Mouse (Mus musculus): Measurements from ENCODE around the gene Dao. TPM values are rescaled to one million over a fixed set of nuclear protein-coding genes. Genes with fewer than 3 reads are reported as not detected.

Dao gene
- polyA plus RNA-seq, 1 experiment from 2014 or later: not detected

- DNase-seq (ENCODE audit: low spot score): no peak
- WGBS: 56% methylated on average over 2 of the region's 2 CpGs
- peaks cover 7% of the 10 kb centered on the region; the same call in 1 of the 2 replicates for H3K4me1 ChIP-seq (ENCODE audit: control insufficient read depth, insufficient read depth, low read length)
Observed at GRCm38 (mm10) chr5:113996458-113996857, 7.0 kb upstream of the Dao start.

DNA sequence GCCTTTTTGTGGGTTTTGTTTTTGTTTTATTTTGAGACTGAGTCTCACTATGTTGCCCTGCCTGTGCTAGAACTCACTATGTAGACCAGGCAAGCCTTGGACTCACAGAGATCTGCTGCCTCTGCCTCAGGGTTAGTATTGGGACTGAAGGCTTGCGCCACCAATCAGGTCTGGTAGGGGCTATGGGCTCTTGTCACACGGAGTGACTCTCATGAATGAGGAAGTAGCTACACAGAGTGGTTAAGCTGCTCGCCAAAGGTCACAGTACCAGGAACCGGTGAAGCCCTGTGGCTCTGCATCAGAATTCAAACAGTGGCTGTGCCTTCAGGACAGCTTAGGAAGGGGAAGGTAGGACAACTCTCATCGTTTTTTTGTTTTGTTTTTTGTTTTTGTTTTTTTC is 4.1 kb upstream of the Dao start:
- no peaks in the 10 kb centered on the region for H3K9me3 ChIP-seq (ENCODE audit: control insufficient read depth, low read length)
- no peaks in the 10 kb centered on the region for H3K36me3 ChIP-seq (ENCODE audit: control insufficient read depth, insufficient read depth, low read length)
- no peaks in the 10 kb centered on the region for H3K27me3 ChIP-seq (ENCODE audit: control insufficient read depth, insufficient read depth, low read length)
- no peak overlapping the region for H3K4me2 ChIP-seq (ENCODE audit: low read depth, severe bottlenecking)
- no peak for DNase-seq (ENCODE audit: low spot score)
- H3K9ac ChIP-seq (ENCODE audit: low read length): no peak overlapping the region
- ATAC-seq (ENCODE audit: insufficient number of reproducible peaks, low FRiP score, low TSS enrichment, low read depth): no peak
- no peak overlapping the region for H3K4me3 ChIP-seq (ENCODE audit: low read depth, low read length)
- no peaks in the 10 kb centered on the region; the same call in 1 of the 2 replicates for H3K4me1 ChIP-seq (ENCODE audit: control insufficient read depth, insufficient read depth, low read length)
- WGBS: 69% methylated on average over 5 of the region's 5 CpGs
- H3K27ac ChIP-seq (replicated peaks; ENCODE audit: low read depth, low read length): no peak overlapping the region

More at GRCm38 (mm10) chr5:113996458-113996857, 7.0 kb upstream of the Dao start:
- no peak overlapping the region for H3K27ac ChIP-seq (replicated peaks; ENCODE audit: low read depth, low read length)
- H3K4me2 ChIP-seq (ENCODE audit: low read depth, severe bottlenecking): no peak overlapping the region
- ATAC-seq (ENCODE audit: insufficient number of reproducible peaks, low FRiP score, low TSS enrichment, low read depth): no peak
- H3K36me3 ChIP-seq (ENCODE audit: control insufficient read depth, insufficient read depth, low read length): no peaks in the 10 kb centered on the region
- no peak overlapping the region for H3K9ac ChIP-seq (ENCODE audit: low read length)
- H3K27me3 ChIP-seq (ENCODE audit: control insufficient read depth, insufficient read depth, low read length): no peaks in the 10 kb centered on the region
- H3K4me3 ChIP-seq (ENCODE audit: low read depth, low read length): no peak overlapping the region
- no peaks in the 10 kb centered on the region for H3K9me3 ChIP-seq (ENCODE audit: control insufficient read depth, low read length)

- DNase-seq (ENCODE audit: low spot score) (no peak), ATAC-seq (ENCODE audit: insufficient number of reproducible peaks, low FRiP score, low TSS enrichment, low read depth) (no peak)
- WGBS: 83% methylated on average over 11 of the region's 11 CpGs
- Histone ChIP-seq H3K4me1 (ENCODE audit: control insufficient read depth, insufficient read depth, low read length) (no peaks in the 10 kb centered on the region), H3K9ac (ENCODE audit: low read length) (no peak overlapping the region), H3K27ac (replicated peaks; ENCODE audit: low read depth, low read length) (no peak overlapping the region), H3K9me3 (ENCODE audit: control insufficient read depth, low read length) (no peaks in the 10 kb centered on the region), H3K36me3 (ENCODE audit: control insufficient read depth, insufficient read depth, low read length) (no peaks in the 10 kb centered on the region), H3K27me3 (ENCODE audit: control insufficient read depth, insufficient read depth, low read length) (no peaks in the 10 kb centered on the region), H3K4me3 (ENCODE audit: low read depth, low read length) (no peak overlapping the region), H3K4me2 (ENCODE audit: low read depth, severe bottlenecking) (no peak overlapping the region)
Observed at GRCm38 (mm10) chr5:114004573-114004972, 1.1 kb downstream of the Dao start.

- no peak overlapping the region for H3K27ac ChIP-seq (replicated peaks; ENCODE audit: low read depth, low read length)
- no peaks in the 10 kb centered on the region for H3K4me1 ChIP-seq (ENCODE audit: control insufficient read depth, insufficient read depth, low read length)
- H3K9me3 ChIP-seq (ENCODE audit: control insufficient read depth, low read length): no peaks in the 10 kb centered on the region
- H3K36me3 ChIP-seq (ENCODE audit: control insufficient read depth, insufficient read depth, low read length): no peaks in the 10 kb centered on the region
- H3K4me2 ChIP-seq (ENCODE audit: low read depth, severe bottlenecking): no peak overlapping the region
- no peak overlapping the region for H3K9ac ChIP-seq (ENCODE audit: low read length)
- WGBS: 19% methylated on average over 5 of the region's 5 CpGs
- ATAC-seq (ENCODE audit: insufficient number of reproducible peaks, low FRiP score, low TSS enrichment, low read depth): no peak
- DNase-seq (ENCODE audit: low spot score): no peak
- no peak overlapping the region for H3K4me3 ChIP-seq (ENCODE audit: low read depth, low read length)
- no peaks in the 10 kb centered on the region for H3K27me3 ChIP-seq (ENCODE audit: control insufficient read depth, insufficient read depth, low read length)
Observed at GRCm38 (mm10) chr5:114005100-114005499, 1.6 kb downstream of the Dao start.

GRCm38 (mm10) chr5:114006974-114007373 is 3.5 kb downstream of the Dao start:
- Histone ChIP-seq H3K27me3 (ENCODE audit: control insufficient read depth, insufficient read depth, low read length) (no peaks in the 10 kb centered on the region), H3K4me2 (ENCODE audit: low read depth, severe bottlenecking) (no peak overlapping the region), H3K4me1 (ENCODE audit: control insufficient read depth, insufficient read depth, low read length) (no peaks in the 10 kb centered on the region), H3K27ac (replicated peaks; ENCODE audit: low read depth, low read length) (no peak overlapping the region), H3K4me3 (ENCODE audit: low read depth, low read length) (no peak overlapping the region), H3K9me3 (ENCODE audit: control insufficient read depth, low read length) (no peaks in the 10 kb centered on the region), H3K36me3 (ENCODE audit: control insufficient read depth, insufficient read depth, low read length) (no peaks in the 10 kb centered on the region), H3K9ac (ENCODE audit: low read length) (no peak overlapping the region)
- ATAC-seq (ENCODE audit: insufficient number of reproducible peaks, low FRiP score, low TSS enrichment, low read depth): no peak
- no peak for DNase-seq (ENCODE audit: low spot score)
- WGBS: 80% methylated on average over 4 of the region's 4 CpGs

DNA sequence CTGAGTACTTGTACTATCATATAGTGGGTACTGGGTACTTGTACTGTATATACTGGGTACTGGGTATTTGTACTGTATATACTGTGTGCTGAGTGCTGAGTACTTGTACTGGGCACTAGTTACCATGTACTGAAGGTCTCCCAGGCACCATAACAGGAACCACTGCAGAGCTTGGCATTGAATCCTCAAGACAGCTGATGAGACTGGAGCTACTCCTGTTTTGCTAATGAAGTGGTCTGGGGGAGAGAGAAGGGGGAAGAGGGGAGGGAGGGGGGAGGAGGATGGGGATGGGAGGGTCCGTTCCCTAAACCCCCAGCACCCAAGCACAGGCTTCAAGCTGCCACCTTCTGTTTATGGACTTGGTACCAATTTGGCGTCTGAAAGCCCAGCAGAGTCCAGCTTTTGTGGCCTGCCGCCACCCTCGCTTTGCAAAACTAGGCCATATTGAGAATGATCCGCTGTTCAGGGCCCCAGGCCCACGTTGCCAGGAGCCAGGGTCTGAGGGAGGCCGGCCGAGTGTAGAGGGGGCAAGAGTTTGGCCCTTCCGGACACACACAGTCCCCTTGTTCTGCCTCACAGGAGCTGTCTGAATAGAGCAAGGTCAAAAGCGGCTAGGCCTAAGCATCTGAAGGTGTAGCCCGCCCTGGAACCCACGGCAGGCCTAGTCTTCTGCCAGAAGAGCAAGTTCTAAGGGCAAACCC is 4.4 kb downstream of the Dao start:
- Histone ChIP-seq H3K9ac (ENCODE audit: low read length) (no peak overlapping the region), H3K4me2 (ENCODE audit: low read depth, severe bottlenecking) (no peak overlapping the region), H3K36me3 (ENCODE audit: control insufficient read depth, insufficient read depth, low read length) (no peaks in the 10 kb centered on the region), H3K27me3 (ENCODE audit: control insufficient read depth, insufficient read depth, low read length) (no peaks in the 10 kb centered on the region), H3K4me3 (ENCODE audit: low read depth, low read length) (no peak overlapping the region), H3K4me1 (ENCODE audit: control insufficient read depth, insufficient read depth, low read length) (no peaks in the 10 kb centered on the region), H3K27ac (replicated peaks; ENCODE audit: low read depth, low read length) (no peak overlapping the region), H3K9me3 (ENCODE audit: control insufficient read depth, low read length) (no peaks in the 10 kb centered on the region)
- 88% methylated on average over 12 of the region's 12 CpGs for WGBS
- ATAC-seq (ENCODE audit: insufficient number of reproducible peaks, low FRiP score, low TSS enrichment, low read depth): 0 out of 2 replicates have a peak, but pooled peaks have one; percentile 21
- DNase-seq (ENCODE audit: low spot score): no peak

DNA sequence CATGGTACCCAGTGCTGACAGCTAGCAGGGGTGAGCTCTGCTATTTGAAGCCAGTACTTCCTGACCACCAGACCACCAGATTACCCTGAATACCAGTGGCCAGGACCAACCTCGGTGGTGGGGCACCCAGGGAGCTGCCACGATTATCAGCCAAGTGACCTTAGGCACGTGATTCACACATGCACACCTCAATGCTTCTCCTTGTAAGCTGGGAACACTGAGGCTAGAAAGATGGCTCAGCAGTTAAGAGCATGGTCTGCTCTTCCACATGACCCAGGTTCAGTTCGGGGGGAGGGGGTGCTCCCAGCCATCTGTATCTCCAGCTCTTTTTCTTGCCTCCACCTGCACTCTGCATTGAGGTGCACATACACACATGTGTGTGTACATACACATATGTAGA is 5.5 kb downstream of the Dao start:
- no peak overlapping the region for H3K4me3 ChIP-seq (ENCODE audit: low read depth, low read length)
- no peak overlapping the region for H3K4me2 ChIP-seq (ENCODE audit: low read depth, severe bottlenecking)
- H3K4me1 ChIP-seq (ENCODE audit: control insufficient read depth, insufficient read depth, low read length): no peaks in the 10 kb centered on the region
- no peak overlapping the region for H3K27ac ChIP-seq (replicated peaks; ENCODE audit: low read depth, low read length)
- H3K9ac ChIP-seq (ENCODE audit: low read length): no peak overlapping the region
- no peaks in the 10 kb centered on the region for H3K36me3 ChIP-seq (ENCODE audit: control insufficient read depth, insufficient read depth, low read length)
- DNase-seq (ENCODE audit: low spot score) (no peak), ATAC-seq (ENCODE audit: insufficient number of reproducible peaks, low FRiP score, low TSS enrichment, low read depth) (no peak)
- no peaks in the 10 kb centered on the region for H3K27me3 ChIP-seq (ENCODE audit: control insufficient read depth, insufficient read depth, low read length)
- H3K9me3 ChIP-seq (ENCODE audit: control insufficient read depth, low read length): no peaks in the 10 kb centered on the region
- 72% methylated on average over 4 of the region's 4 CpGs for WGBS

DNA sequence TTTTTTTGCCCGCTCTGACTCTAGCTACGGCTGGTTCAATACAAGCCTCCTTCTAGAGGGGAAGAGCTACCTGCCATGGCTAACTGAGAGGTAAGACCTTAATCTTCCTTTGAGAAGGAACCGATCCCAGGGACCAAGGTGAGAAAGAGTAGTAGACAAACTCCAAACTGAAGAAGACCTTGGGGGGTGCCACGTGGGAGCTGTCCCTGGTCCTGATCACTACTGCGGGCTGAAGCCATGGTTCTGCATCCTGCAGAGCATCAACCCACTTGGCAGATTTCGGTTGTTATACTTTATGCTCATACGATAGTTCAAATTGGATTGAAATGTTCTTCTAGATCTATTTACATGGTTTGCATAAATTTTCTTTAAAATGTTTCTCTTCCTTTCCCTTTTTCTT is 11.6 kb downstream of the Dao start:
- H3K9me3 ChIP-seq (ENCODE audit: control insufficient read depth, low read length): no peaks in the 10 kb centered on the region
- H3K36me3 ChIP-seq (ENCODE audit: control insufficient read depth, insufficient read depth, low read length): no peaks in the 10 kb centered on the region
- H3K27ac ChIP-seq (replicated peaks; ENCODE audit: low read depth, low read length): no peak overlapping the region
- DNase-seq (ENCODE audit: low spot score) (peak; percentile 71), ATAC-seq (ENCODE audit: insufficient number of reproducible peaks, low FRiP score, low TSS enrichment, low read depth) (no peak)
- 64% methylated on average over 7 of the region's 7 CpGs for WGBS
- no peak overlapping the region for H3K9ac ChIP-seq (ENCODE audit: low read length)
- no peak overlapping the region for H3K4me2 ChIP-seq (ENCODE audit: low read depth, severe bottlenecking)
- H3K27me3 ChIP-seq (ENCODE audit: control insufficient read depth, insufficient read depth, low read length): no peaks in the 10 kb centered on the region
- no peaks in the 10 kb centered on the region for H3K4me1 ChIP-seq (ENCODE audit: control insufficient read depth, insufficient read depth, low read length)
- no peak overlapping the region for H3K4me3 ChIP-seq (ENCODE audit: low read depth, low read length)

GRCm38 (mm10) chr5:114024390-114024789 is 20.9 kb downstream of the Dao start:
- no peak overlapping the region for H3K4me2 ChIP-seq (ENCODE audit: low read depth, severe bottlenecking)

More at GRCm38 (mm10) chr5:114024390-114024789, 20.9 kb downstream of the Dao start:
- Histone ChIP-seq H3K4me1 (ENCODE audit: control insufficient read depth, insufficient read depth, low read length) (no peaks in the 10 kb centered on the region), H3K27ac (replicated peaks; ENCODE audit: low read depth, low read length) (no peak overlapping the region), H3K36me3 (ENCODE audit: control insufficient read depth, insufficient read depth, low read length) (no peaks in the 10 kb centered on the region), H3K9ac (ENCODE audit: low read length) (no peak overlapping the region), H3K4me3 (ENCODE audit: low read depth, low read length) (no peak overlapping the region), H3K27me3 (ENCODE audit: control insufficient read depth, insufficient read depth, low read length) (no peaks in the 10 kb centered on the region), H3K9me3 (ENCODE audit: control insufficient read depth, low read length) (no peaks in the 10 kb centered on the region)
- no peak for ATAC-seq (ENCODE audit: insufficient number of reproducible peaks, low FRiP score, low TSS enrichment, low read depth)
- WGBS: 59% methylated on average over 6 of the region's 6 CpGs
- DNase-seq (ENCODE audit: low spot score): no peak
